Mouse (Mus musculus) heart, embryonic 15.5 days (tissue): Measurements from ENCODE around the gene Trmt61a. TPM values are rescaled to one million over a fixed set of nuclear protein-coding genes. Genes with fewer than 3 reads are reported as not detected.

Experiments
- ATAC-seq: fragments of 200-750 bp; cut with Nextera tagmentation; replicated peaks from 2 replicates; pipeline ENCODE4 v1.8.0; 2017; ENCODE audit warnings: low read depth, moderate TSS enrichment; ENCODE audit not compliant: insufficient number of reproducible peaks, insufficient read depth, low FRiP score
- H3K27ac ChIP-seq: fragments of 300-500 bp; sonication (generic); 2 replicates; pipeline ENCODE4 v1.5.1; 2015; ENCODE audit warnings: mild to moderate bottlenecking, inconsistent platforms
- H3K27me3 ChIP-seq: fragments of 300-500 bp; sonication (generic); 2 replicates; pipeline ENCODE4 v1.6.1; 2015; ENCODE audit warnings: inconsistent platforms
- H3K36me3 ChIP-seq: fragments of 300-500 bp; sonication (generic); 2 replicates; pipeline ENCODE4 v1.6.1; 2015; ENCODE audit warnings: mild to moderate bottlenecking, inconsistent platforms
- H3K4me1 ChIP-seq: fragments of 300-500 bp; sonication (generic); replicated peaks from 2 replicates; pipeline ENCODE4 v1.6.1; 2015; ENCODE audit warnings: inconsistent platforms
- H3K4me2 ChIP-seq: fragments of 300-500 bp; sonication (generic); 2 replicates; pipeline ENCODE4 v1.6.1; 2015; ENCODE audit warnings: inconsistent platforms, mild to moderate bottlenecking, moderate library complexity
- H3K4me3 ChIP-seq: fragments of 300-500 bp; sonication (generic); 2 replicates; pipeline ENCODE4 v1.5.1; 2015; ENCODE audit warnings: mild to moderate bottlenecking, inconsistent platforms
- H3K9ac ChIP-seq: fragments of 300-500 bp; sonication (generic); 2 replicates; pipeline ENCODE4 v1.6.1; 2015; ENCODE audit warnings: mild to moderate bottlenecking, inconsistent platforms
- H3K9me3 ChIP-seq: fragments of 300-500 bp; sonication (generic); replicated peaks from 2 replicates; pipeline ENCODE4 v1.6.1; 2016; ENCODE audit warnings: inconsistent platforms
- WGBS: fragments of 180-500 bp; shearing (Covaris S2); methylation state at CpG from one replicate; pipeline ENCODE4 v1.1.7; 2015; ENCODE audit warnings: mixed read lengths; 5-methylcytosine and 5-hydroxymethylcytosine counted together
- polyA plus RNA-seq: library from polyadenylated mRNA; unstranded; fragments of >200 nt; fragmentation: Nextera tagmentation; extraction: Ambion mirVana; gene quantifications from 2 replicates; pipeline ENCODE4 v1.2.1, GENCODE M21; 2015

The Trmt61a gene
- polyA plus RNA-seq, 1 experiment from 2014 or later, result 6.1 TPM

DNA sequence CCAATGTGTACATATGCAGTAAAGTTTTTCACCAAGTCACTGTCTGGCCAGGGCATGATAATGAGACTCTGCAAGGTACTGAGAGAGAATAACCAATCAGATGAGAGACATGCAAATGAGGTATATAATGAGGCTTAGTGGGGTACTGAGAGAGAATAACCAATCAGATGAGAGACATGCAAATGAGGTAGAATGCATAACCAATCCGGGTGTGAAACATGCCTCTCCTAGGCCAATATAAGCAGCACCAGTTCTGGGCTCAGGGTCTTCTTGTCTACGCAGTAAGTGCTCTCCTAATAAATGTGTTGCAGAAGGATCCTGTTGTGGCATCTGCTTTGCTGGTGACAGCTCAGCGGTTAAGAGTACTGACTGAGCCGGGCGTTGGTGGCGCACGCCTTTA lies 38.6 kb downstream of the Trmt61a start:
- 95% methylated on average over 7 of the region's 7 CpGs for WGBS
- Histone ChIP-seq H3K36me3 (no peaks in the 10 kb centered on the region), H3K4me3 (no peak overlapping the region), H3K9me3 (no peaks in the 10 kb centered on the region), H3K27ac (no peak overlapping the region), H3K4me2 (no peak overlapping the region), H3K27me3 (no peaks in the 10 kb centered on the region), H3K9ac (no peak overlapping the region), H3K4me1 (peaks cover 15% of the 10 kb centered on the region)
- ATAC-seq, result no peak

DNA sequence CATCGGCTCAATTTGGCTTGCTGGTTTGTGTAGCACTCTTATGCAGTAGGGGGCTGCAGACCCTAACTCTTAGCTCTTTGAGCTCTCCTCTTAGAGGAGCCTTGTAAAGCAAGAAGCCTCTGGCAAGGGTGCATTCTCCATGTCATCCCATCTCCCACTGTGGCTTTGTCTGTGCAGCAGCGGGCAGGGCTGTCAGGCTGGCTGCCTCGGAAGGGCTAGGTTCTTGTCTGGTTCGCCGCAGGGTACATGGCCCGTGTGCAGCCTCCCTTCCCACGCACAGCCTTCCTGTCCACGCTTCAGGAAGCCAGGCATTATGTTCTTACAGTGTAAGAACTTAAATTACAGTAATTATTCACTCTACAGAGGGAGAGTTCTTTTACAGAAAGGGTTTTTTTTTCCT lies 40.8 kb downstream of the Trmt61a start:
- H3K4me1 ChIP-seq, result peaks cover 7% of the 10 kb centered on the region
- H3K36me3 ChIP-seq, result peaks cover 2% of the 10 kb centered on the region; the same call in 1 of the 2 replicates
- ATAC-seq, result no peak
- no peaks in the 10 kb centered on the region for H3K27me3 ChIP-seq
- 69% methylated on average over 8 of the region's 8 CpGs for WGBS
- H3K27ac ChIP-seq, result 0 out of 2 replicates have a peak overlapping the region, but pooled peaks have one; percentile 15
- H3K9ac ChIP-seq, result no peak overlapping the region
- no peak overlapping the region for H3K4me3 ChIP-seq
- no peak overlapping the region for H3K4me2 ChIP-seq
- H3K9me3 ChIP-seq, result no peaks in the 10 kb centered on the region

DNA sequence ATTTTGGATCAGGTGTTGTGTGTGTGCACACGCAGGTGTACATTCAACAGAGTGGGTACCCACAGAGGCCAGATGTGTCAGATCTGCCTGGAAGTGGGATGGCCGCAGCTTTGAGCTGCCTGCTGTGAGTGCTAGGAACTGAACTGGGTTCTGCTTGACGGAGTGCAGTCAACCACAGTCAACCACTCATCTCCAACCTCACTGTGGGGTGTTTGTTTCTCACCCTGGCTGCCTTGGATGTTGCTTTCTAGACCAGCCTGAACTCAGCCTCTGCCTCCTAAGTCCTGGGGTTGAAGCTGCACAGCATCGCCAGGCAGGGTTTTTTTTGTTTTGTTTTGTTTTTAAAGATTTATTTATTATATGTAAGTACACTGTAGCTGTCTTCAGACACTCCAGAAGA lies 42.3 kb downstream of the Trmt61a start:
- peaks cover 15% of the 10 kb centered on the region for H3K36me3 ChIP-seq

DNA sequence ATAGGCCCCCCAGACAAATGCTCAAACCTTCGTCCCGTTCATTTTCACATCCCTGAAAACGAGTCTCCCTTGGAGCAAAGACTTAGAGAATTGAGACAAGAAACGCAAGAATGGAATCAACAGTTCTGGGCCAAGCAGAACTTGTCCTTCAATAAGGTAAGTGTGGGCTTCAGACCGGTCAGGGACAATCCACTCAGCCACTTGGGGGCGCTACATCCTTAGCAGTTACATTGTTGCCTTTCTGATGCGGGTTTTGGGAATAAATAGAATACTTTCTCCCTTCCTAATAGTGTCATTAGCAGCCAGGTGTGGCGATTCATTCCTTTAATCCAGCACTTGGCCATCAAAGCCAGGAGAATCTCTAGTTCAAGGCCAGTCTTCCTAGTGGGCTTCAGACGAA lies 44.7 kb downstream of the Trmt61a start:
- no peaks in the 10 kb centered on the region for H3K9me3 ChIP-seq
- peaks cover 18% of the 10 kb centered on the region for H3K36me3 ChIP-seq
- H3K4me3 ChIP-seq, result no peak overlapping the region
- H3K27me3 ChIP-seq, result no peaks in the 10 kb centered on the region
- no peak overlapping the region for H3K9ac ChIP-seq
- H3K4me2 ChIP-seq, result no peak overlapping the region
- no peak for ATAC-seq
- WGBS, result 69% methylated on average over 9 of the region's 9 CpGs
- no peak overlapping the region for H3K27ac ChIP-seq
- peaks cover 14% of the 10 kb centered on the region for H3K4me1 ChIP-seq

More for the DNA sequence above, 42.3 kb downstream of the Trmt61a start:
- H3K27ac ChIP-seq, result no peak overlapping the region
- H3K9ac ChIP-seq, result no peak overlapping the region
- no peak for ATAC-seq
- H3K27me3 ChIP-seq, result no peaks in the 10 kb centered on the region
- H3K4me2 ChIP-seq, result no peak overlapping the region
- 87% methylated on average over 4 of the region's 4 CpGs for WGBS
- peaks cover 6% of the 10 kb centered on the region for H3K4me1 ChIP-seq
- H3K9me3 ChIP-seq, result no peaks in the 10 kb centered on the region
- H3K4me3 ChIP-seq, result no peak overlapping the region

DNA sequence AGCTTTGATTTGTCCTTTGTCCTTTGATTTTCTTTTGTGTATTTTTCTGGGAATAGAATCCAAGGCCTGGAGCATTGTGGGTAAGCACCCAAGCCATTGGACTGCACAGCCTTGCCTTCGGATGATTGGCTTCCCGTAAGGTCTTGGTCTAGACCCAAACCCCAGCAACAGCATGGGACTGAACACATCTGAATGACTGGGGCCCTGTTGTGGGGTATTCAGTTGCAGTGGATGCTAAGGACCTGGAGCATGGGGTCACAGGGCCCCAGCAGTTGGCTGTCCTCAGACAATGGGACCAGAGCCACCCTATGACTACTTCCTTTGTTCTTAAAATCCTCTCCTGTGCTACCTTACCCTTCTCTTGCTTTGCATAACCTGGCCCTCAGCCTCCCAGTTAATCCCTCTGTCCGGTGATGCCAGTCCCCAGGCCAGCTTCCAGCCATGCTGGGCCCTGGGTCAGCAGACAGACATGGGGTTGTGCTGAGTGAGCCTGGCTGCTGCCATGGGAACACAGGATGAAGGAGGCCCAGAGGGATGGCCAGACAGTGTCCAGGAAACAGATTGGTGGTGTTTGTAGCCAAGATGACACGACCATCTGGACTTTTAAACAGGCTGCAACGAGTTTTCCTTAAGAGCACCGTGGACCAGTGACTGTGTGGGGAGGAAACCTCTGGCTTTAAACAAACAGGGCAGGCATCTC lies 46.9 kb downstream of the Trmt61a start:
- Histone ChIP-seq H3K4me3 (no peak overlapping the region), H3K9me3 (no peaks in the 10 kb centered on the region), H3K27ac (peak overlapping the region; percentile 70; the same call in 1 of the 2 replicates), H3K36me3 (peaks cover 19% of the 10 kb centered on the region), H3K27me3 (no peaks in the 10 kb centered on the region), H3K9ac (no peak overlapping the region), H3K4me2 (no peak overlapping the region), H3K4me1 (peaks cover 14% of the 10 kb centered on the region)
- 59% methylated on average over 6 of the region's 6 CpGs for WGBS
- peak; percentile 45 for ATAC-seq

DNA sequence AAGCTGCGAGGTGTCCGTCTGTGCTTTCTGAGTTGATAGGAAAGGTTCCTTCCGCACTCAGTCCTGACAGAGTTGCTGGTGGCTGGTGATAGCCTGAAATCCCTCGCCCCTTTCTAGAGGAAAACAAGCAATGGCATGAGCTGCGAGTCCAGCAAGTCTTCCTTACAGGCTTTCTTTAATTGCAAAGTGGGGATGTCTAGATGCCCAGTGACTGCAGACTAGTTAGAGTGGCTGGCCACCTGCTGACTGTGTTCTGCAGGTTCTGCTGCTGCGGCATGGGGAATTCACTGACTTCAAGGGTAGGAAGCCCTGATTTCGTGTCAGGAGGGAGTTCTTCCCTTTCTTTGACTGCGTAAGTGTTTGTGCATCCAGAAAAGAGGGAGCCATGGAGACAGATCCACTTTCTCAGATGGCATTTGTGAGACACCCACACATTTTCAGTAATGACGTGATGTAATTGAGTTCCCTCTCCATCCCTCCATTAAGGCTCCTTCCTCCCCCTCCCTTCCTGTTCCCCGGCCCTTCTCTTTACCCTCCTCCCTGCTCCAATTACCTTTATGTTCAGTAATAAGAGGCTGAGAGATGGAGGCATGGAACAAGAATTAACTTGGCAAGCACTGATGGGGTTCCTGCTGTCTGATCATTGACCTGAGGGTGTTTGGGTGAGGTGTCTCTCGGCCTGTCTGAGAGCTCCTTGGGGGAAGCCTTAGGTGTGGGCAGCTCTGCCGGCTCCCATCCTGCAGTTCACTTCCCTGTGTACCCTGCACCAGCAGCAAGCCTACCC lies 47.6 kb downstream of the Trmt61a start:
- Histone ChIP-seq H3K27ac (peak overlapping the region; percentile 70), H3K27me3 (no peaks in the 10 kb centered on the region), H3K9ac (no peak overlapping the region), H3K4me3 (no peak overlapping the region), H3K4me1 (peaks cover 14% of the 10 kb centered on the region), H3K9me3 (no peaks in the 10 kb centered on the region), H3K4me2 (no peak overlapping the region; the same call in 1 of the 2 replicates), H3K36me3 (peaks cover 21% of the 10 kb centered on the region)
- ATAC-seq, result peak; percentile 12; the same call in 1 of the 2 replicates
- WGBS, result 67% methylated on average over 12 of the region's 12 CpGs

DNA sequence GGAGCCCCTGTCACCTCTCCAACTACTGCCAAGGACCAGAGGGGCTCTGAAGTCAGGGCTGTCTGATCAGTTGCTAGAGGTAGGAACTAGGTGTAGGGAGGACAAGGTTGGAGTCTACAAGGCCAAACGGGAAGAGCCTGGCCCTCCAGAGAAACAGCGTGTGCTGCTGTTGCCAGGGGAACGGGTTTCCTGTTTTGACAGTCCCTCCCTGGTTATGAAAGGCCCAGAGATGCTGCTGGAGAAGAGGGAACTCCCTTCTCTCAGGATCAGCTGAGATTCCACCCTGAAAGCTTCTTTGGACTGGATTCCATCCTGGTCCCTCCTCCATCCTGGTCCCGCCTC lies 48.2 kb downstream of the Trmt61a start:
- WGBS, result 55% methylated on average over 4 of the region's 4 CpGs
- H3K4me3 ChIP-seq, result no peak overlapping the region
- H3K36me3 ChIP-seq, result peaks cover 21% of the 10 kb centered on the region
- H3K9ac ChIP-seq, result no peak overlapping the region
- ATAC-seq, result peak; percentile 28; the same call in 1 of the 2 replicates
- no peaks in the 10 kb centered on the region for H3K9me3 ChIP-seq
- peak overlapping the region; percentile 70 for H3K27ac ChIP-seq
- no peaks in the 10 kb centered on the region for H3K27me3 ChIP-seq
- peaks cover 14% of the 10 kb centered on the region for H3K4me1 ChIP-seq
- no peak overlapping the region; the same call in 1 of the 2 replicates for H3K4me2 ChIP-seq

DNA sequence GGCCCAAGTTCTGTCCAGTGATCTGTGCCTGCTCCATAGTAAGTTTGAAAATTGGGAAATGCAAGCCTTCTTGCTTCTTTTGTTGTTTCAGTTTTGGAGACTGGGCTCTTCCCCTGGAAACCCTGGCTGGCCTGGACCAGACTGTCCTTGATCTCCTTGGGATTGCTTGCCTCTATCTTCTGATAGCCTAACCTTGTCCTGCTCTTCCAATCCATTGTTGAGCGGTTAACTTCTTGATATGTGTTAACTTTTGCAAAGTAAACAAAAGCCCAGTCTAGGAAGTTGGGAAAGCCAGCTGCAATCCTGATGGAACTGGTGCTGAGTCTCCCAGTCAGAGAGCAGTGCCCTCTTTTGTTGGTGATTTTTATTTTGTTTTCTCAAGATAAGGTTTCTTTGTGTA lies 50.1 kb downstream of the Trmt61a start:
- Histone ChIP-seq H3K4me2 (no peak overlapping the region), H3K4me3 (no peak overlapping the region), H3K27me3 (no peaks in the 10 kb centered on the region), H3K27ac (no peak overlapping the region), H3K4me1 (peaks cover 22% of the 10 kb centered on the region), H3K9me3 (no peaks in the 10 kb centered on the region), H3K9ac (no peak overlapping the region), H3K36me3 (peaks cover 25% of the 10 kb centered on the region)
- ATAC-seq, result no peak
- WGBS, result 75% methylated on average over 1 of the region's 1 CpGs

DNA sequence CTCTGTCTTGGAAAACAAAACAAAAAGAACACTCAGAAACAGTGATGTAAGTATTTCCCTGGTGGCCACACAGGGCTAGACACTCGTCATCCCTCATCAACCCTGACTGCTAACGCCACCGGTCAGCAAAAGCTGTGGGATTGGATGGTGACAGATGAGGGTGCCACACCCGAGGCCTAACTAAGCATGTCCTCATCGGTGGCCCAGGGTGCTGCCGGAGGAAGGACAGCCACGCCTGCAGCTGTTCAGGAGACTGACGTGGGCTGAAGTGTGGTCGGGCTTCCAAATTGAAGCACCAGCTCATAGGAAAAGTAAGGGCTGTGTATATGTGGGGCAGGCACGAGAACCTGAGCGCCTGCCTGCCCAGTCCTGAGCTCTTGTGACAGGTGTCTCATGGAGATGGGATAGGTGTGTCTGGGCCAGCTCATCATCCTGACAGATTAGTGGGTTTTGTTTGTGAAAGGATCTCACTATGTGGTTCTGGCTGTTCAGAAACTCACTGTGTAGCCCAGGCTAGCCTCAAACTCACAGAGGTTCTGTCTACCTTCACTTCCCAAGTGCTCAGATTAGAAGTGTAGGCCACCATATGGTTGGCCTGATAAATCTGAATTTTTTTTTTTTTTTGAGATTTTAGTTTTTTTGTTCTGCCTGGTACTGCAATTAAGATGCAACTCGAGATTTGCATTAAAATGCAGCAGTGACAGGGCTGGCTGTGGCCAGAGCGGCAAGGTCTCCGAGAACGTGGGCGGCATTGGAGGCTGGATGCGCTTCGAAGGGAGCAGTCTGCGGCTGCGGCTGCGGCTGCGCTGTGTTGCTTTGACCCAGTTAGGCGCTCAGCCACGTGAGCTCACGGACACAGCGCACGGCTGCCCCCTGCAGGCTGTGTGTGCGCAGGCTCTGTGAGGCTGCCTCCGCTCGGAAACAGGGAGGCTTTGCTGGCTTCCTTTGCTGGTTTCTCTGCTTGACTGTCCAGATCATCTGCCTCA lies 54.2 kb downstream of the Trmt61a start:
- Histone ChIP-seq H3K4me2 (peak overlapping the region; percentile 50), H3K9ac (no peak overlapping the region), H3K4me3 (0 out of 2 replicates have a peak overlapping the region, but pooled peaks have one; percentile 14), H3K36me3 (peaks cover 7% of the 10 kb centered on the region; the same call in 1 of the 2 replicates), H3K27me3 (no peaks in the 10 kb centered on the region), H3K9me3 (no peaks in the 10 kb centered on the region), H3K27ac (no peak overlapping the region), H3K4me1 (peaks cover 9% of the 10 kb centered on the region)
- peak; percentile 85 for ATAC-seq
- WGBS, result 31% methylated on average over 30 of the region's 30 CpGs

DNA sequence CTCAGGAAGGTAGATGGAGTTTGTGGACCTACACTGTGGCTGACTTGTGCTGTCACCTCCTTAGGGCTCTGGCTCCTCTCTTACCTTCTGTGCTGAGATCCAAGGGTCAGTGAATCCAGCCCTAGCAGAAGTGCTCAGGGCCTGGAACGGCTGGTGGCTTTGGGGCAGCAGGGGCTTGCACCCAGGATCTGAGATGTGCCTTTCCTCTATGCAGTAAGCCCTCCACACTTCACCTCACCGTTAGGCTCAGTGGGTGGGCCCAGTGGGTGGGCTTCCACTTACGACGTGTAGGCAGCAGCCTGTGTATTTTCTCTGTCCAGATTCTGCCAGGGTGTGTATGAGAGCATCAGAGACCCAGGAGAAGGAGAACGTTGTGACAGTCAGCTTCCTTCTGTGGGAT lies 55.0 kb downstream of the Trmt61a start:
- H3K9ac ChIP-seq, result no peak overlapping the region
- no peak overlapping the region for H3K27ac ChIP-seq
- 59% methylated on average over 5 of the region's 5 CpGs for WGBS
- 0 out of 2 replicates have a peak, but pooled peaks have one; percentile 21 for ATAC-seq
- H3K9me3 ChIP-seq, result no peaks in the 10 kb centered on the region
- H3K4me3 ChIP-seq, result no peak overlapping the region
- no peaks in the 10 kb centered on the region for H3K27me3 ChIP-seq
- 0 out of 2 replicates have a peak overlapping the region, but pooled peaks have one; percentile 50 for H3K4me2 ChIP-seq
- peaks cover 11% of the 10 kb centered on the region for H3K4me1 ChIP-seq
- H3K36me3 ChIP-seq, result peaks cover 7% of the 10 kb centered on the region; the same call in 1 of the 2 replicates
